Mouse (Mus musculus): ENCODE measurements at regions not wholly inside any gene's neighbourhood (a gene's known extent, or its start where the extent isn't known, plus 50 kb on each side); places are given as distances from the start of the nearest gene placed in this dataset.
A peak's percentile ranks its signal among the peaks of the same experiment; 100 is the strongest.

DNA sequence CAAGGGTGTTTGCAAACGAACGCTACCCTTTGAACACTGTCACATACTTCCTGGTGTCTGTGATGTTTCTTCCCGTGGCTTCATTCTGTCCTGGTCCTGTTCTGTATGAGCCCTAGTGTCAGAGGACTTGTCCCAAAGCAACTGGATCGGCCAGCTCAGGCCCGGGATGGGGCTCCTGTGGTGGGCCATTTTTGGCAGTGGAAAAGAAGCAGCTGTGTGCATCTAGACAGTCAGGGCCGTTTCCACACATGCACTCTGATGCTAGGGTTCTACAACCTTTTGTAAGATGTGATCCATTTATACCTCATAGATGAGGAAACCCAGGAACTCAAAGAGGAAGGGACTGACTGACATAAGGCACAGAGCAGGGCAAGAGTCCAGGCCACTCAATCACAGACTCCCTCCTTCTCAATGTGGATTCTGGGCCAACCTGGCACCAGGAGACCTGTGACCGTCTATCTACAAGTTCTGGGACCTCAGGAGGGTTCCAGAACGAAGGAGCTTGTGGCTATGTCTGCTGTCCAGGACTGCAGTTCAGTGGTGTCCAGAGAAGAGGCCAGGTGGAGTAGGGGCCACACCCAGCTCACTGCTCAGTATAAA, 155.2 kb downstream of the Trim29 start:
- DNase-seq = no peak
- intact Hi-C loops (cut with DNase I) = no loop called here

- intact Hi-C loops (cut with DNase I) = no loop called here
- DNase-seq = no peak
Measured at GRCm38 (mm10) chr9:43466883-43467282, 156.2 kb downstream of the Trim29 start.

DNA sequence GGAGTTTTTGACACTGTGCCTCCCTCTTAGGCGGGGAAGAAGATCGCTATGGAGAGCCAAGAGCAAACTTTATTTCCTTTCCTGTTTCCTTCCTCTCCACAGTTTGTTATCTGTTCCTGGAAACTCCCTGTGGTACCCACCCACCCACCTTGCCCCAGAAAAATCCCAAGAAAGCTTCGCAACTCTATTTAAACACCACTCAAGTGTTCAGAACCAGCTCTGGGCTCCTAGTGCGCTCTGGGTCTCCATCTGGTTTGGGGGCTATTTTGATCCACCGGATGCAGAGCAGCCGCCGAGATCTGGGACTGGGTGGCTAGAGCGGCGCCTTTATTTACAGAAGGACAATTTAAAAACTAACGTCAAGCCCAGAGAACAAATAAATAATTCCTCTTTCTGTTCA, 158.6 kb downstream of the Trim29 start:
- intact Hi-C loops (cut with DNase I) = no loop called here
- no peak for DNase-seq

- intact Hi-C loops (cut with DNase I) = no loop called here
Measured at GRCm38 (mm10) chr9:43472231-43472630, 161.6 kb downstream of the Trim29 start.

DNA sequence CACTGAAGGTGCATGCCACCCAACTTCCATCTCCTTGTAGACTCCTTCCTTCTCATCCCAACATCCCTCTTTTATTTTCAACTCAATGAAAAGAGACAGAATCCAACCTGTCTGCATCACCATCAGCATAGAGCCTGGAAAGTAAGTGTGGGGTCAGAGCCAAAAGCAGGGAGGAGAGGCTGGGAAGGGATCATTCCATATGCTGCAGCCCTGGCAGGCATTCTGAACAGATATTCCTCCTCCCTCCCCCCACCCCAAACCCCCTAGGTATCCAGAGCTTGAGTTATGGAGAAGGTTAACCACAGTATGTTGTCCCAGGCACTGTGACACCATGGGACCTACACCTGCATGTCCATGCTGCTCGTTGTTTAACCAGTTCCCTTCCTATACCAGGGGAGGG, 162.5 kb downstream of the Trim29 start:
- no peak for DNase-seq
- intact Hi-C loops (cut with DNase I) = no loop called here

More at GRCm38 (mm10) chr9:43472231-43472630, 161.6 kb downstream of the Trim29 start:
- no peak for DNase-seq

DNA sequence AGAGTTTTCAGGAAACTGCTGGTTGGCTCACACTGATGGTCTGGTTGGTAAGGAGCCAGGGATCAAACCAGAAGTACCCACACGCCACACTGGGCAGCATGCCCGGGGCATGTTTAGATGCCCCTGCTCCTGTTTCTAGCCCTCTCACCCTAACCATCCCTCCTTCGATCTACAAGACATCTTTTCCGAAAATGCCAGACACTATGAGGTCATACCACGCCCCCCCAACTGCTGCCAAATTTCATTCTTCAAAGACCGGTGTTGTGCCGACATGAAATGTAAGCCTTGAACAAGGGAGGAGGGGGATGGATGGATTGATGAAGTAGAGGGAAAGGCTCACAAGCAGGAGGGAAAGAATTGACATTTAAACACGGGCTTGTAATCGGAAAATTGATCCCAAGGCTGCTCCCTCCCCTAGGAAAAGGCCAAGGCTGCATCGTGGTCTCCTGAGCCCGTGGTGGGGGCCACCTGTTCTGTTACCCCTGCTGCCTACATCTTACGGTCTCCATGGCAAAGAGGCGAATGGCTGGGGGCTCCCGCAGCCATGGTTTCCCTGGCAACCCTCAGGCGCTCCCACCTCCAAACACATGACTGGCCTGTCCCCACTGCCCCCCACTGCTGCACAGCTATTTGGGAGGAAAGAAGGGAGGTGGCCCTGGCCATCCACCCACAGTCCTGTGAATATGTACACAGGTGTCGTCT, 163.1 kb downstream of the Trim29 start:
- intact Hi-C loops (cut with DNase I) = no loop called here

DNA sequence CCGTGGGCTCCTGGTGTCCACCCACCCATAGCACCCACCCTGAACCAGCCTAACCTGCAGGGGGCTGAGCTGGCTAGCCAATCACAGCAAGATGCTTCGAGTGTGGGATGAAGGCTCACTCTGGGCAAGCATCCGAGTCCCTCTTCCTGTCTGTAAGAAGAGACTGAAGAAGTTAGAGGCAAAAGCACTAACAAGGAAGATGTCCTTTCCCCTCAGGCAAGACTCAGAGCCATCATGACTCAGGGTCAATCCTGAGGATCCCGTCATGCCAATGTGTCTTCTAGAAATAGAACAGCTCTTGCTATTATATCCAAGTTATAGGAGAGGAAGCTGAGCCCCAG, 163.6 kb downstream of the Trim29 start:
- intact Hi-C loops (cut with DNase I) = no loop called here

More for the DNA sequence above, 163.1 kb downstream of the Trim29 start:
- DNase-seq = no peak

DNA sequence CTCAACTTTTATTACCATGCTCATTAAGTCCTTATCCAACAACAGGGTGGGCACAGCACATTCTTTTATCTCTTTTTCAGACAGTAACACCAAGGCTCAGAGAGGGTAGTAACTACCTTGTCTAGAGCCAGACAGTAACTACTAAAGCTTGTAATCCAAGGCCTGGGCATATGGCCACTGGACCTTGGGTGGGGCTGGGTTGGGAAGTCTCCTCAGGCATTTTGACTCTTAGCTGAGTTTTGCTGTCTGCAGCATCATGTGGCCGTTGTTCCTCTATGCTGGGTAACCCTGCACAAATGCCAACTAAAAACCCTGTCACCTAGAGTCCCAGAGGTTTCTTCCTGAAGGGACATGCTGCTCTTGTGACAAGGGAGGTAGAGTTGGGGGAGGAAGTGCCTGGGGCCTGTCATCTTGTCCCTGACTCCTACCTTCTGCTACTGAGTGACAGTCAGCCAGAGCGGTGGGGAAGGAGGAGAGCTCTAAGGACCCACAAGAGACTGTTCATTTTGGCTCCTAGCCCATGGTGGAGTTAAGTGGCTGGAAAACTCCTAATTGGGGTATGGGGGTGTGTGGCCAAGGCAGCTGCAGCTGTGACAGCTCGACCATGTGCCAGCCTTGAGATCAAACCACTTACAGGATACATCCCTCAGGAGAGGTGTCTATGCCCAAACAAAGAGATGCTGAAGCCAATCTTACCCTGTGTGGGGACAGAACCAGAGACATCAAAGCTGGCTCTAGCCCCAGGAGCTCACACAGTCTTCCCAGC, 170.4 kb downstream of the Trim29 start:
- intact Hi-C loops (cut with DNase I) = no loop called here
- DNase-seq = peak in 1 of 2 experiments; percentile 10

More for the DNA sequence above, 163.6 kb downstream of the Trim29 start:
- no peak for DNase-seq

DNA sequence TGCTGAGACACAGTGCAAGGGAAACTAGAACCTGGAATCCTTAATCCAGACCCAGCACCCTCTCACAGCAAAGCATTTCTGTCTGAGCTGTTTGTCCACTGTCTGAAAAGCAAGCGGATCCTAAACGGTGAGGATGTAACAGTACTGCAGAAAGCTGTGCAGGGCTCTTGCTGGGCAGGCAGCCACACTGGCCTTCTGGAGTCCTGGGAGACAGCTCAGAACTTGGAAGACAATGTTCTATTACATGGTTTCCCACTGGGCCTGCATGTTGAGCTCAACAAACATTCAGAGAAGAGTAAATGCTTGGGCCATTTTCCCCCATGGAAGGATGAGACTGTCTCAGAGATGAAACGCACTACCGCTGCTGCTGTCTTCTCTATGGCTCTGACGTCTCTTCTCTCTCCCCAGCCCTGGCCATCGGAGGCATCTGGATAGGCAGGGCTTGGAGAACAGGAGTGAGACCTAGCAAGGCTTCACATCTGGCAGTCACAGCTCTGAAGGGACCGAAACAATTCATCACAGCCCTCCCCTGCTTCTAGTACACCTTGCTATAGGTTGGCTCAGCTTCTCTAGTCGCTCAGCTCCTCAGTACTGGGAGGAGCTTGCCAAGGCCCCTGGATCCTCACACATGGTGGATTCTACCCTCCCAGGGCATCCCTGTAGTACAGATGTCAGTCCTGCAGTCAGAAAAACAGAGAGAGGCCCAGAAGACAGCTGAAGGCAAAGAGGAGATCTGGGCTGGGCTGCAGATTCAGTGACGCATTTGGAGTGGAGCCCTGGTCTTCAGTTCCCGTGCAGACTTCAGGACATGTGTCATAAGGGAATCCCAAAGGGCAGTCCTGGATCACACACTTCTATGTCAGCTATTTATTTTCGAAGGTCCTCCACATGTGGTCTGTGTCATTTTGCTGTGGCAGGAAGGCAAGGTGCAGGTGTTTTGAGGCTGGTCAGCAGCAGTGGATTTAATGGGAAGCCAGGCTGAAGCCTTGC, 171.7 kb downstream of the Trim29 start:
- DNase-seq = peak; percentile 56 to 64
- intact Hi-C loops (cut with DNase I) = no loop called here

- intact Hi-C loops (cut with DNase I) = no loop called here
Measured at GRCm38 (mm10) chr9:43483195-43483594, 172.5 kb downstream of the Trim29 start.

GRCm38 (mm10) chr9:43483906-43484305, 173.3 kb downstream of the Trim29 start:
- DNase-seq = no peak
- intact Hi-C loops (cut with DNase I) = no loop called here

More at GRCm38 (mm10) chr9:43483195-43483594, 172.5 kb downstream of the Trim29 start:
- DNase-seq = no peak

GRCm38 (mm10) chr9:43486704-43487103, 176.1 kb downstream of the Trim29 start:
- intact Hi-C loops (cut with DNase I) = no loop called here
- no peak for DNase-seq

- no peak for DNase-seq
- intact Hi-C loops (cut with DNase I) = no loop called here
Measured at GRCm38 (mm10) chr9:43489205-43489604, 178.6 kb downstream of the Trim29 start.

- intact Hi-C loops (cut with DNase I) = loop anchor here (1.0 to 5.0 kb wide), 2 partner anchors 152 to 311 kb away; no protein-coding TSS in a partner anchor
- peak in 1 of 2 experiments; percentile 21 for DNase-seq
Measured at GRCm38 (mm10) chr9:43491024-43491751, 180.5 kb downstream of the Trim29 start.

GRCm38 (mm10) chr9:43492236-43493000, 181.8 kb downstream of the Trim29 start:
- intact Hi-C loops (cut with DNase I) = loop anchor here (5.0 kb wide), 1 partner anchor 310 kb away; no protein-coding TSS in a partner anchor
- DNase-seq = no peak

DNA sequence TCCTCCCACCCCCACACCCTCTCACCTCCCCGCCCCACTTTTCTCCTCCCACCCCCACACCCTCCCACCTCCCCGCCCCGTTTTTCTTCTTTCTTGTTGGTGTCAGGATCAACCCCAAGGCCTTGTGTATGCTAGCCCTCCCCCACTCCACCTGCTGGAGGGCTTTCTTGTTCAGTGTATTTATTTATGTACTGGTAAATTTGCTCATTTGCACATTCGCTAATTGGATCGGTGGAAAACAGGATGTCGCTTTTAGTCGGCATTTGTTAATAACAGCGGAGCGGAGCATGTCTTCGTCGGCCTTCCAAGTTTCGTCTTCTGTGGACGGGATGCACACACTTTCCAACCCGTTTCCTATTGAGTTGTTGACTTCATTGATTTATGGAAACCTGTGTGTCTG, 187.9 kb downstream of the Trim29 start:
- intact Hi-C loops (cut with DNase I) = no loop called here
- DNase-seq = no peak

GRCm38 (mm10) chr9:43504270-43504932, 193.8 kb downstream of the Trim29 start:
- intact Hi-C loops (cut with DNase I) = no loop called here
- no peak for DNase-seq

DNA sequence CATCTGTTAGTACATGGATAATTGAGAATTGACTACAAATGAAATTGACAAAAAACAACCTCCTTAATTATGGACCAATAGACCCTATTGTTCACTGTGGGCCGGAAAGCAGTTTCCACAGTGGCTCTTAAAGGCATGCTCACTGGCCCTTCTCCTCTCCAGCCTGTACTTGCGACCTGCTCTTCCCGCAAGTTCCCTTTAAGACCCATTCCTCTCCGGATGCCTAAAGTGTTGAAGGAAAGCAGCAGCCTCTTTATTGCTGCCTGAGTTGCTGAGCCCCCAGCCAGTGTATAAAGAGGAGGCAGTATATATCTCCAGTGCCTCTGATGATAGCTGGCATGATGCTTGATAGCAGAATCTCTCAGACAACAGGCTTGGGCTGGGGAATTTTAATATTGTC, 195.2 kb downstream of the Trim29 start:
- no peak for DNase-seq
- intact Hi-C loops (cut with DNase I) = no loop called here
